In genomic region chr10:22843440-22844361, GRCm38 (mm10) we compare ENCODE assay signal across 9 mouse cellular contexts. TPM values are rescaled to one million over a fixed set of nuclear protein-coding genes. Genes with fewer than 3 reads are reported as not detected.
DNase-seq lines count a peak whose midpoint lies in the region; ATAC-seq lines count a peak whose summit lies in the region.
"Had no signal": no experiment of that assay in that cellular context is flagged by ENCODE, and none has a peak within 500 bp of the region (broad histone marks: within the 10 kb centered on the region; RNA-seq: fewer than 3 reads in every experiment).

No protein-coding gene starts in this region.

- no peak overlapping the region for H3K9ac ChIP-seq in heart, embryonic 15.5 days
- no peak overlapping the region for H3K9ac ChIP-seq in forebrain, embryonic 12.5 days
- no peak overlapping the region for H3K9ac ChIP-seq in midbrain, embryonic 14.5 days (replicated peaks; ENCODE audit: low read length)

- ATAC-seq in heart, embryonic 15.5 days (replicated peaks; ENCODE audit: insufficient number of reproducible peaks, insufficient read depth, low FRiP score, low read depth) = no peak
- ATAC-seq in forebrain, embryonic 12.5 days (ENCODE audit: low FRiP score) = 0 out of 2 replicates have a peak, but pooled peaks have one; percentile 6
- peak; percentile 43; the same call in 1 of the 2 replicates for ATAC-seq in midbrain, embryonic 14.5 days (ENCODE audit: low FRiP score, low TSS enrichment)

- no peak for DNase-seq in heart, postnatal 4 days
- DNase-seq in ES-CJ7 (ENCODE audit: low read depth, low spot score) = peak; percentile 53
- DNase-seq in midbrain, embryonic 14.5 days = peak; percentile 36
- no peak for DNase-seq in adrenal gland, postnatal 14 days
- no peak for DNase-seq in gastrocnemius, postnatal 10 days
- no peak for DNase-seq in right cerebral cortex, postnatal 25 days
- DNase-seq: adrenal gland, postnatal 10 days had no signal

- 4% methylated on average over 26 of the region's 26 CpGs for WGBS in heart, embryonic 15.5 days
- WGBS in forebrain, embryonic 12.5 days = under 1% methylated on average over 26 of the region's 26 CpGs
- WGBS in midbrain, embryonic 14.5 days = under 1% methylated on average over 26 of the region's 26 CpGs

- no peaks in the 10 kb centered on the region for H3K9me3 ChIP-seq in heart, embryonic 15.5 days (replicated peaks)
- H3K9me3 ChIP-seq in forebrain, embryonic 12.5 days = no peaks in the 10 kb centered on the region
- no peaks in the 10 kb centered on the region for H3K9me3 ChIP-seq in midbrain, embryonic 14.5 days (ENCODE audit: control insufficient read depth, low read length)

- no peak overlapping the region for H3K27ac ChIP-seq in heart, embryonic 15.5 days
- no peak overlapping the region for H3K27ac ChIP-seq in forebrain, embryonic 12.5 days
- no peak overlapping the region for H3K27ac ChIP-seq in midbrain, embryonic 14.5 days (replicated peaks; ENCODE audit: low read depth, low read length)

- H3K4me3 ChIP-seq in heart, embryonic 15.5 days = peak overlapping the region; percentile 30
- H3K4me3 ChIP-seq in forebrain, embryonic 12.5 days (replicated peaks) = peak overlapping the region; percentile 4; the same call in 1 of the 2 replicates
- no peak overlapping the region for H3K4me3 ChIP-seq in midbrain, embryonic 14.5 days (replicated peaks; ENCODE audit: low read depth, low read length)

- peak overlapping the region; percentile 58 for H3K4me2 ChIP-seq in heart, embryonic 15.5 days
- H3K4me2 ChIP-seq in forebrain, embryonic 12.5 days = no peak overlapping the region
- peak overlapping the region; percentile 28; the same call in 1 of the 2 replicates for H3K4me2 ChIP-seq in midbrain, embryonic 14.5 days (ENCODE audit: low read length)

- no peaks in the 10 kb centered on the region for H3K36me3 ChIP-seq in heart, embryonic 15.5 days
- no peaks in the 10 kb centered on the region for H3K36me3 ChIP-seq in forebrain, embryonic 12.5 days (replicated peaks)
- no peaks in the 10 kb centered on the region for H3K36me3 ChIP-seq in midbrain, embryonic 14.5 days (ENCODE audit: control insufficient read depth, insufficient read depth, low read length)

- H3K27me3 ChIP-seq in heart, embryonic 15.5 days = peaks cover 26% of the 10 kb centered on the region
- peaks cover 66% of the 10 kb centered on the region for H3K27me3 ChIP-seq in forebrain, embryonic 12.5 days
- H3K27me3 ChIP-seq in midbrain, embryonic 14.5 days (ENCODE audit: control insufficient read depth, insufficient read depth, low read length) = peaks cover 63% of the 10 kb centered on the region

- peaks cover 12% of the 10 kb centered on the region for H3K4me1 ChIP-seq in heart, embryonic 15.5 days (replicated peaks)
- H3K4me1 ChIP-seq in forebrain, embryonic 12.5 days = peaks cover 12% of the 10 kb centered on the region
- no peaks in the 10 kb centered on the region for H3K4me1 ChIP-seq in midbrain, embryonic 14.5 days (ENCODE audit: control insufficient read depth, insufficient read depth, low read length)

RNA-seq across cellular contexts. Expression of gene Tcf21, which starts 23.7 kb away (rescaled TPM):
- polyA plus RNA-seq in heart, embryonic 15.5 days (2015; fragmentation: Nextera tagmentation; extraction: Ambion mirVana) = 57.9 and 59.4 TPM in 2 replicates
- 10 to 100 TPM; 38.6 to 44.5 TPM for total RNA-seq in heart, postnatal 4 days (2021)
- not detected in 2 replicates for polyA plus RNA-seq in forebrain, embryonic 12.5 days (2016; fragmentation: Nextera tagmentation; extraction: Ambion mirVana)
- polyA plus RNA-seq in midbrain, embryonic 14.5 days (2014; fragmentation: Nextera tagmentation; extraction: Ambion mirVana) = not detected in 2 replicates
- total RNA-seq in adrenal gland, postnatal 14 days (2021) = 12.3 and 13.9 TPM in 2 replicates
- not detected for total RNA-seq in gastrocnemius, postnatal 10 days (2021)

Comparison
In these comparisons a context has a peak if more than half of its experiments do, and no peak if none do; other contexts are left out.
1. DNase-seq: peak in ES-CJ7 (single experiment) and midbrain, embryonic 14.5 days (single experiment); none in heart, postnatal 4 days (single experiment), adrenal gland, postnatal 14 days (single experiment), gastrocnemius, postnatal 10 days (single experiment) and right cerebral cortex, postnatal 25 days (single experiment).
2. RNA of gene Tcf21, which starts 23.7 kb away (total RNA-seq): 38.6 to 44.5 TPM in heart, postnatal 4 days and 12.3 to 13.9 TPM in adrenal gland, postnatal 14 days; not detected in gastrocnemius, postnatal 10 days; every median in the first group is over 10 times any median in the second.